Mouse (Mus musculus) embryonic facial prominence, embryonic 10.5 days (tissue): ENCODE results near the gene Piga. TPM values are rescaled to one million over a fixed set of nuclear protein-coding genes. Genes with fewer than 3 reads are reported as not detected.

Experiments
- DNase-seq: peaks from one replicate; pipeline ENCODE4 v3.0.0-alpha.2; 2017; ENCODE audit warnings: low spot score
- H3K27ac ChIP-seq: fragments of 300-500 bp; sonication (generic); replicated peaks from 2 replicates; pipeline ENCODE4 v1.5.1; 2016; ENCODE audit warnings: mild to moderate bottlenecking
- H3K27me3 ChIP-seq: fragments of 300-500 bp; sonication (generic); replicated peaks from 2 replicates; pipeline ENCODE4 v1.6.1; 2016; ENCODE audit warnings: low read depth, mild to moderate bottlenecking; ENCODE audit not compliant: poor library complexity, severe bottlenecking
- H3K36me3 ChIP-seq: fragments of 300-500 bp; sonication (generic); replicated peaks from 2 replicates; pipeline ENCODE4 v1.6.1; 2016; ENCODE audit warnings: mild to moderate bottlenecking, moderate library complexity
- H3K4me1 ChIP-seq: fragments of 300-500 bp; sonication (generic); 2 replicates; pipeline ENCODE4 v1.6.1; 2016
- H3K4me3 ChIP-seq: fragments of 300-500 bp; sonication (generic); 2 replicates; pipeline ENCODE4 v1.5.1; 2016; ENCODE audit warnings: mild to moderate bottlenecking, moderate library complexity
- H3K9me3 ChIP-seq: fragments of 300-500 bp; sonication (generic); 2 replicates; pipeline ENCODE4 v1.6.1; 2016; ENCODE audit warnings: mild to moderate bottlenecking
- WGBS: fragments of 180-500 bp; shearing (Covaris S2); methylation state at CpG from one replicate; pipeline ENCODE4 v1.1.7; 2016; 5-methylcytosine and 5-hydroxymethylcytosine counted together
- polyA plus RNA-seq: library from polyadenylated mRNA; unstranded; fragments of >200 nt; fragmentation: Nextera tagmentation; extraction: Ambion mirVana; gene quantifications from 2 replicates; pipeline ENCODE4 v1.2.1, GENCODE M21; 2016

The Piga gene
- polyA plus RNA-seq, 1 experiment from 2014 or later = 20.0 TPM

DNA sequence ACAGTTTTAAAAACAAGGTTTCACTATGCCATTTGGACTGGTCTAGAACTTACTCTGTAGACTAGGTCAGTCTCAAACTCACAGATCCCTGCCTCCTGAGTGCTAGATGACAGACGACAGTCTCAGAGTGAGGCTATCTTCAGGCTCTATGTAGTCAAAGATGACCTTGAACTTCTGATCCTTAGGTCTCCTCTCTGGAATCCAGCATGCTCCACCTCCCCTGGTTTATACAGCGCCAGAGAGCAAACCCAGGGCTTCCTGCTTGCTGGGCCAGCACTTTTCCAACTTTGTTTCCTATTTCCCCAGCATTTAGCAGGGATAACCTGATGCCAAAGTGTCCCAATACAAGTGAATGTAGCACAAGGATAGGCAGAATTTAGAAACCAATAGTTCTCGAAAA lies 21.1 kb downstream of the Piga start:
- no peaks in the 10 kb centered on the region for H3K9me3 ChIP-seq
- no peak overlapping the region for H3K4me3 ChIP-seq
- no peak overlapping the region for H3K27ac ChIP-seq
- 90% methylated on average over 3 of the region's 3 CpGs for WGBS
- no peak for DNase-seq
- no peaks in the 10 kb centered on the region for H3K4me1 ChIP-seq
- H3K27me3 ChIP-seq = peaks cover 61% of the 10 kb centered on the region
- H3K36me3 ChIP-seq = no peaks in the 10 kb centered on the region

DNA sequence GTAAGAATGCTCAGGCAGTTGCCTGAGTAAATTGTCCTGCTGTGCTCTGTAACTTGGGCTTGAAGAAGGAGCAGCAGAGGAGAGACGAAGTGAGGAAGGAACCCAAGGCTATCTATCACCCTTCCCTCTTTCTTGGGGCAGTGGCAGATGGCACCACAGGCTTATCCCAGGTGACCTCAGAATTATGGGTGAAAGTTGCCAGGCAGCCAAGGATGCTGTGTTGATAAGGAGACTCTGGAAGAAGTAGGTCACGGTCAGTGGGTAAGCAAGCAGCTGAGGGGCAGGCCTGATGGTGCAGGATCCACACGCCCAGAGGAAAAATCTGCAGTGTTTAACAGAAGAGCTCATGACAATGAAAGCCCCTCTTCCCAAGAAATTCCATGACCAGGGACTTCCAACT lies 21.7 kb downstream of the Piga start:
- Histone ChIP-seq H3K27ac (no peak overlapping the region), H3K36me3 (no peaks in the 10 kb centered on the region), H3K4me3 (no peak overlapping the region), H3K4me1 (no peaks in the 10 kb centered on the region), H3K27me3 (peaks cover 56% of the 10 kb centered on the region), H3K9me3 (no peaks in the 10 kb centered on the region)
- WGBS = 77% methylated on average over 3 of the region's 3 CpGs
- DNase-seq = no peak

DNA sequence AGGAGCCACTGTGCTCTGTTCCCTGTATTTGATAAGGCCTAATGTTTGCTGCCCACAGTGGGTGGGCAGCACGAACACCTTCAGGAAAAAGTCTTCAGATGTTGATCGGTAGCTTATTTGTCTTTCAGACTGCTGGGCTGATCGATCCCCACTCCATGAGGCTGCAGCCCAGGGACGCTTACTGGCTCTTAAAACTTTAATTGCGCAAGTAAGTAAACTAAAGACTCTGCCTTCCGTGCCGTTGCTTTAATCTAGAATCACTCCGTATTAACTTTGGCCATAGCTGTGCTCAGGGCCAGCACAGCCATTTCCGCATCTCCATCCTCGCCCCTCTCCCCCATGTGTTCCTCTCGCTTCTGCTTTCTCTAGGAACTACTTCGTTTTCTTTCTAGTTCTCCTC lies 26.0 kb downstream of the Piga start:
- H3K27me3 ChIP-seq = peaks cover 39% of the 10 kb centered on the region
- H3K36me3 ChIP-seq = no peaks in the 10 kb centered on the region
- no peaks in the 10 kb centered on the region for H3K4me1 ChIP-seq
- DNase-seq = no peak
- no peak overlapping the region for H3K4me3 ChIP-seq
- 86% methylated on average over 12 of the region's 12 CpGs for WGBS
- no peak overlapping the region for H3K27ac ChIP-seq
- H3K9me3 ChIP-seq = no peaks in the 10 kb centered on the region

DNA sequence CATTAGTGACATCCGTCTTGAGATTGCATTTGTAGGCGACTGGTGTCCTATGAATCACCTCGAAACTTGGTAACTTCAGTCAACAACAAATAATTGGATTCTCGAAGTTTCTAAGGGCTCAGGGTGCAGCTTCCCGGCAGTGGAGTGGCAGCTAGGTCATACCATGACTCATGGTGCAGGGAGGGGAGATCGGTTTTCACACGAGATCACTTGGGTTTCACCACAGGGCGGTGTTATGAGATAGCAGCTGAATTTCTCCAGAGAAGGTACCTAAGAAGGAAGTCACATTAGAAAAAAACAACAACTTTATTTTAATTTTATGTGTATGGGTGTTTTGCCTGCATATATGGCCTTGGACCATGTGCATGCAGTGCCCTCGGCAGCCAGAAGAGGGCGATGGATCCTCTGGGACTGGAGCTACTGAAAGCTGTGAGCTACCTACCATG lies 26.5 kb downstream of the Piga start:
- H3K27ac ChIP-seq = no peak overlapping the region
- no peaks in the 10 kb centered on the region for H3K9me3 ChIP-seq
- H3K4me3 ChIP-seq = no peak overlapping the region
- no peaks in the 10 kb centered on the region for H3K4me1 ChIP-seq
- H3K36me3 ChIP-seq = no peaks in the 10 kb centered on the region
- DNase-seq = no peak
- peaks cover 38% of the 10 kb centered on the region for H3K27me3 ChIP-seq
- 84% methylated on average over 10 of the region's 10 CpGs for WGBS

DNA sequence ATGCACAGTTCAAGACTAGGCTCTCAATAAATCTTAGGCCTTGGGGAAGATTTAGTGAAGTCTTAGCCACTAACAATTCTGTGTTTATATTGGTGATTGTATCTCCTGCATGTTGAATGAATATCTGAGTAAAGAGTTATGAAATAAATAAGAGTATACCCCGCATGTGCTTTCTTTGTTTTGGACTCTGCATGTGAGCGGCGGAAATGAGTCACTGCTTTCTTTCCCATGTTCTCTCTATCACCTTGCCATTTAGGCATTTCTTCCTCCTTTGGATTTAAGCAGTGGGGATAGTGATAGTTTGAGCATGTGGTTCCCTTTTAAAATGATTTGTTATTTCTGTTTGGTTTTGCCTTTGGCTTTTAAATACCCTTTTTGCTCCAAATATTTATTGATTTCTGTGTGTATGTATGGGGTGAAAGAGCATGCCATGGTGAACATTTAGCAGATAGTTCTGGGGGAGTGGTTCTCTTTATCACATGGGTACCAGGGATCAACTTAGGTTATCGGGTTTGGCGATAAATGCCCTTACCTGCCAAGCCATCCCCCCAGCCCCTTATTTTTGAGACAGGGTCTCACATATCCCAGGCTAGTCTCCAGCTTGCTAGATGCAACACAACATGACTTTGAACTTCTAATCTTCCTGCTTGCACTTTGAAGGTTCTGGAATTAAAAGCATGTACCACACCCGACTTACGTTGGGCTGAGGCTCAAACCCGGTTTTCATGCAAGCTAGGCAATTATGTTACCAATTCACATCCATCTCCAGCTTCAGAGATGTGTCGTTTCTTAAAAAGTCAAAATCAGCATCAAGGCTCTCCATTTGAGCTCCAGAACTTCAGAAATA lies 27.5 kb downstream of the Piga start:
- peaks cover 33% of the 10 kb centered on the region for H3K27me3 ChIP-seq
- WGBS = 88% methylated on average over 9 of the region's 9 CpGs

DNA sequence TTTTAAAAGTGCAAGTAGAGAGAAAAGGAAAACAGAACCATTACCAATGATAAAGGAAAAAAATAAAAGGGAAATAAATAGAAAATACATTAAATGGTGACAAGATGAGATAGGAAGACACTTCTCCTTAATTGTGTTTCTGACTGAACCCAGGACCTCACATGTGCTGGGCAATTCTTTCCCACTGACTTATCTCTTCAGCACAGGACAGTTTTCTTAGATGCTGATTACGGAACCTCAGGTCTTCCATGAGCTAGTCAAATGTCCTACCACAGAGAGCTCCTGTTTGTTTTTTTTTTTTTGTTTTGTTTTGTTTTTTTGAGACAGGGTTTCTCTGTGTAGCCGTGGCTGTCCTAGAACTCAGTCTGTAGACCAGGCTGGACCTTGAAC lies 28.1 kb downstream of the Piga start:
- Histone ChIP-seq H3K27me3 (peaks cover 37% of the 10 kb centered on the region), H3K4me1 (no peaks in the 10 kb centered on the region), H3K36me3 (no peaks in the 10 kb centered on the region), H3K27ac (no peak overlapping the region), H3K4me3 (no peak overlapping the region), H3K9me3 (no peaks in the 10 kb centered on the region)
- WGBS = 90% methylated on average over 2 of the region's 2 CpGs
- DNase-seq = no peak

More for the DNA sequence above, 27.5 kb downstream of the Piga start:
- no peak for DNase-seq
- H3K27ac ChIP-seq = no peak overlapping the region
- no peaks in the 10 kb centered on the region for H3K4me1 ChIP-seq
- H3K4me3 ChIP-seq = no peak overlapping the region
- no peaks in the 10 kb centered on the region for H3K36me3 ChIP-seq
- H3K9me3 ChIP-seq = no peaks in the 10 kb centered on the region

DNA sequence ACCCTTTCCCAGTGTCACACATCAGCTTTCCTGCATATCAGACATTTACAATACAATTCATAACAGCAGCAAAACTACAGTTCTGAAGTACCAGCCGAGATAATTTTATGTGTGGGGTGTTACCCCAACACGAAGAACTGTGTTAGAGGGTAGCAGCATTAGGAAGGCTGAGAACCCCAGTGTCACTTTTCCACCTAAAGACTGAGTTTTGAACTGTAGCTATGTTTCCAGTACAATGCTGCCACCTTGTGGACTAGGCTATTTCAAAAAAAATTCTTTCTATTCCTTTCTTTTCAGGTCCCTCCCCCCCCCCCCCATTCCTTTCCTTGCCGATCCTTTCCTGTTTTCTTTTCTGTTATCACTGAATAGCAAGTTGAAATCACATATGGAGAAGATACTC lies 29.6 kb downstream of the Piga start:
- DNase-seq = no peak
- no peak overlapping the region for H3K27ac ChIP-seq
- WGBS = 38% methylated on average over 3 of the region's 3 CpGs
- no peak overlapping the region for H3K4me3 ChIP-seq
- H3K27me3 ChIP-seq = peaks cover 45% of the 10 kb centered on the region
- no peaks in the 10 kb centered on the region for H3K36me3 ChIP-seq
- H3K9me3 ChIP-seq = no peaks in the 10 kb centered on the region
- H3K4me1 ChIP-seq = no peaks in the 10 kb centered on the region

DNA sequence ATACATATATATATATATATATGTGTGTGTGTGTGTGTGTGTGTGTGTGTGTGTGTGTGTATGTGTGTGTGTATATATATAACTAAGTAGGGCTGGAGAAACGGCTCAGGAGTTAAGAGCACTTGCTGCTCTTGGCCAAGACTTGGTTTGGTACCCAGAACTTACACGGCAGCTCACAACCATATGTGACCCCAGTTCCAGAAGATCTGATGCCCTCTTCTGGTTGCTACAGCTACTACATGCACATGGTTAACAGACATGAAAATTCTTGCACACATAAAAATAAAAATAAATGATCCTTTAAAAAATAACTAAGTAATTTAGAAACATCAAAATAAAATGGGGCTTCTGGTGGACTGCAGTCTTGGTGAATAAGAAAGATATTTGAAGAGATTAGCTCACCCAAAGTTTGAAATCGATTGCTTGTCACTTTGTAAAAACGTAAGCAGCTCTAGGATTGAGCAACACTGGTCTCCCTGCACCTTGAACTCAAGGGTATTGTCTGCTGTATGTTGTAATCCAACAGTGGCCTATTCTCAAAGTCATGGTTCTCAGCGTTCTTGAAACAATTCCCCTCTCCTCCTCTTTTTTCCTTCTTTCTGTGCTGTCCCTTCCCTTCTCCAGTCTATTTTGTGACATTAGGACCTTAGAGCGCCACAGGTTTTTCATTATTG lies 39.8 kb downstream of the Piga start:
- WGBS = 73% methylated on average over 6 of the region's 6 CpGs
- Histone ChIP-seq H3K4me3 (no peak overlapping the region), H3K4me1 (no peaks in the 10 kb centered on the region), H3K27ac (no peak overlapping the region), H3K27me3 (peaks cover 38% of the 10 kb centered on the region), H3K9me3 (no peaks in the 10 kb centered on the region), H3K36me3 (no peaks in the 10 kb centered on the region)
- DNase-seq = no peak

Other genes starting within 250 kb of the Piga start
- 0.08 and 0.20 TPM in 2 replicates for gene Bmx, start 161.6 kb upstream of the Piga start, polyA plus RNA-seq
- 8.0 and 10.0 TPM in 2 replicates for gene Pir, start 150.4 kb upstream of the Piga start, polyA plus RNA-seq
- 4.8 and 5.3 TPM in 2 replicates for gene Vegfd, start 46.4 kb upstream of the Piga start, polyA plus RNA-seq
- gene Asb11, start 17.2 kb downstream of the Piga start, polyA plus RNA-seq = not detected in 2 replicates
- gene Asb9, start 86.5 kb downstream of the Piga start, polyA plus RNA-seq = 0.86 and 1.0 TPM in 2 replicates